Mouse (Mus musculus): Measurements from ENCODE around the gene Thbd. TPM values are rescaled to one million over a fixed set of nuclear protein-coding genes. Genes with fewer than 3 reads are reported as not detected.

Thbd gene
- polyA plus RNA-seq, 1 experiment from 2014 or later: 4.0 TPM

DNA sequence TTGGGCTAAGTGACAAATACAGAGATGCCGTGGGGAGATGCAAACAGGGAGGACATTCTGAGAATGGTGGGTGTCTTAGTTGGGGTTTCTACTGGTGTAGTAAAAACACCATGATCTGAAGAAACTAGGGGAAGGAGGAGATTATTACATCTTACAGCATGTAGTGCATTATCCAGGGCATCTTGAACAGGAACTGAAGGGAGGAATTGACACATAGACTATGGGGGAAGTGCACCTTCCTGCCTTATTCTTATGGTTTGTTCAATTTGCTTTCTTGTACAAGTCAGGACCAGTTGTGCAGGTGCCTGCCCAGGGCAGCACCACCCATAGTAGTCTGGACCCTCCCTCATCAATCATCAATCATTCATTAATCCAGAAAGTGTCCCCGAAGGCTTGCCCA lies 21.1 kb downstream of the Thbd start:
- H3K79me2 ChIP-seq (ENCODE audit: inconsistent target): no peaks in the 10 kb centered on the region
- H3K4me3 ChIP-seq (ENCODE audit: inconsistent target): no peak overlapping the region
- no peak overlapping the region for H3K27ac ChIP-seq
- no peaks in the 10 kb centered on the region for H3K36me3 ChIP-seq (ENCODE audit: inconsistent target)
- 100% methylated on average over 2 of the region's 2 CpGs for WGBS (ENCODE audit: missing documents)

DNA sequence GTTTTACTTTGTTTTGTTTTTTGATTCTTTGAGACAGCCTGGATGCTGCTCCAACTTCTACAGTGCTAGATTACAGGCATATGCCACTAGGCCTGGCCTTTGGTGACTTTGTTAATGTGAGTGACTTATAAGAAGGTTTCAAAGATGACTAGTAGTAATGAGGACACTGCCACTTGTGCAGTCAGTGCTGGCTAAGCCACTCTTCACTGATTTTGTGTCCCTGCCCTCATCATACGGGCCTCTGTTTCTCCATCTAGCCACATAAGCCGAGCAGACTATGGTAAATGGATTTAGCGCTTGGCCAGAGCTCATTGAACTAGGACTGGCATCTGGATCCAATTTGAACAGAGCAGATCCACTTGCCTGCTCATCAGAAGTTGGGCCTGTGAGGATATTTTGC lies 21.5 kb downstream of the Thbd start:
- no peak overlapping the region for H3K27ac ChIP-seq
- no peaks in the 10 kb centered on the region for H3K79me2 ChIP-seq (ENCODE audit: inconsistent target)
- H3K36me3 ChIP-seq (ENCODE audit: inconsistent target): no peaks in the 10 kb centered on the region
- no peak overlapping the region for H3K4me3 ChIP-seq (ENCODE audit: inconsistent target)
- WGBS (ENCODE audit: missing documents): 94% methylated on average over 3 of the region's 3 CpGs

DNA sequence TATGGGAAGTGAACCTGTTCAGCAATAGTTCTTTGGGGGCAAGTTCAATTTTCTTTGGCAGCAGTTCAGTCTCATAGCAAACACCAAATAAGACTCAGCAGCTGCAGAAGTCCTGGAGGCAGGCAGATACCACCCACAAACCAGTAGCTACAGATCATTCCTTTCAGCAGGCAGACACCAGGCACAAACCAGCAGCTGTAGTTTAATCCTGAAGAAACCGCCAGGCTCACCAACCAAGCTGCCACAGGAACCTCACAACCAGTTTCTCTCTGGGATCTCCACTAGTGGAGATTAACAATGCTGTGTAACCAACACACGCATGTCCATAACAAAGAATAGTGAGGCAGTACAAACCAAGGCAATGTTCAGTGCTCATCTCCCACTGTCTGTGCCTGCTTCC lies 26.9 kb downstream of the Thbd start:
- Histone ChIP-seq H3K36me3 (ENCODE audit: inconsistent target) (no peaks in the 10 kb centered on the region), H3K79me2 (ENCODE audit: inconsistent target) (no peaks in the 10 kb centered on the region), H3K4me3 (ENCODE audit: inconsistent target) (no peak overlapping the region), H3K27ac (no peak overlapping the region)
- WGBS (ENCODE audit: missing documents): 95% methylated on average over 2 of the region's 2 CpGs

DNA sequence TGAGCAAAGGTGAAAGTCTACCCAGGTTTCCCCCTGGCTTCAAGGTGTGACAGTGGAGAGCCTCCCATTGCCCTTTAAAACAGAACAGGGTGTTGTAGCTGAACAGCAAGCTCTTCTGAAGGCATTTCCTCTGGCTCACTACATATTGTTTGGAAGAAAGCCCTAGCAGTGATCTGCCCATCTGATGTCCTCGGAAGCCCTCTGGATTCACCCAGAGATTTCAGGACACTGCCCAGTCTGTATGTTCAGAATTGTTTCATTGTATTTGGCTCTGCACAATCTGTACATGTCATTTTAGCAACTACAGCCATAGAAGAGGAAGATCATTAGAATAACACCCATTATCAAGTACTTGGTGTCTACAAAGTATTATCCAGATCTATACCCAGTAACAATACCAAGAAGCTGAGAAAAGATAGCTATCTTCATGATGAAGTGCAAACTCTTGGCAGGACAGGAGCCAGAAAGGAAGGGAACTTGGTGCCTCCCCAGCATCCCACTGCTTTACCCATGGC lies 28.0 kb downstream of the Thbd start:
- 89% methylated on average over 1 of the region's 1 CpGs for WGBS (ENCODE audit: missing documents)
- Histone ChIP-seq H3K79me2 (ENCODE audit: inconsistent target) (no peaks in the 10 kb centered on the region), H3K4me3 (ENCODE audit: inconsistent target) (no peak overlapping the region), H3K27ac (no peak overlapping the region), H3K36me3 (ENCODE audit: inconsistent target) (no peaks in the 10 kb centered on the region)

DNA sequence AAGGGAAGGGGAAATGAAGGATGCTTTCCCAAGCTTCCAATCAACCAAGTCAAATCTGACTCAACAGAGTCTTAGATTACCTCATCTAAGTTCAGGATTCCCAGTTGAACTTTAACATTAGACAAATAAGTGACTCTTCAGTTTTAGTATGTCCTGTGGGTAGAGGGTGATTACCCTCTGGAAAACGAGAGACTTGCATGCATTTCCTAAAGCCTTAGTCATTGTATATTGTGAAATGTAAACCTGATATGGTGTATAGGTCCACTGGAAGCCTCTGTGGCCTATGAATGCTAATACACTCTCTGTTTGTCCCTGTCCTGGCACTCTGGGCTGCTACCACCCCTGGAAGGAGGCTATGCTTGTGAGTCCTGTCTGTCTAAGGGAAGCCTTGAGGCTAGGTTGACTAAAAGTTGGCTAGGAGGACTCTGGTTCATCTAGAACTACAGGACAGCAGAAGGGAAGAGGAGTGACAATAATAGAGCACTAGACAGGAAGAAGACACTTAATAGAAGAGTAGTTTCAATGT lies 29.1 kb downstream of the Thbd start:
- H3K36me3 ChIP-seq (ENCODE audit: inconsistent target): no peaks in the 10 kb centered on the region
- WGBS (ENCODE audit: missing documents): 0% methylated on average over 1 of the region's 1 CpGs

DNA sequence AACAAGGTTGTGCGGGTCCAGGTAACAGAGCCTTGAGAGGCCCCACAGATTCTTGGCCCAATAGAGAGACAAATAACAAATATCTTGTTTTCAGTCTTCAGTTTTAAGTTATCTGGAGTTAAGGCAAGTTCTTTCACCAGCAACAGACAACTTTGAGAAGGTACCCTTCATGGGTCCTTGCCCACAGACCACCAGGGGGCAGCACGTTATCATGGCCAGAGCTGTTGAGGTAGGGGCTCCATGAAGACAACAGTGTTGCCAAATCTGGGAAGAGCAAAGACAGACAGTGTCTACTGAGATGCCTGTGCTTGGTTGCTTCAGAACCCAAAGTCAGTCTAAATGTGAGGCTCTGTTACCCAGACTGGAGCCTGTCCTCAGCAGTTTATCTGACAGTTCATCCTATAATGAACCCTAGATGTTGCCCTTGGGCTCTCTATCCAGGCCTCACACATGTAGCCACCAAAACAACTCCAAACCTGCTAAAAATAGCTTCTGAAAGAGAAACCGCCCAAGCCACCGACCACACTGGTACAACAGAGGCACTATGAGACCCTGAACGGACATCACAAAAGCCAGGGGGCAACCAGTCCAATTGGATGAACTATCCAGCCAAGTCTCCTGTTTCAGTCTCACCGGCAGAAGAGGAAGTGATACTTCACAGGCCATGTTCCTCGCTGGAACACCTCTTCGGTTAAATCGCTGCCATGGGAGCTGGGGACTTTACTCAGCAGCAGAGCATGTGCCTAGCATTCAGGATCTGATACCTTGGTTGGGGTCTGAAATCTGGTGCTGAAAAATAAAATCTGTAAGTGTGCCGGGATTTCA lies 32.5 kb downstream of the Thbd start:
- no peaks in the 10 kb centered on the region for H3K79me2 ChIP-seq (ENCODE audit: inconsistent target)
- no peaks in the 10 kb centered on the region for H3K36me3 ChIP-seq (ENCODE audit: inconsistent target)
- 30% methylated on average over 10 of the region's 10 CpGs for WGBS (ENCODE audit: missing documents)
- no peak overlapping the region for H3K4me3 ChIP-seq (ENCODE audit: inconsistent target)
- H3K27ac ChIP-seq: no peak overlapping the region

More for the DNA sequence above, 29.1 kb downstream of the Thbd start:
- Histone ChIP-seq H3K4me3 (ENCODE audit: inconsistent target) (no peak overlapping the region), H3K79me2 (ENCODE audit: inconsistent target) (no peaks in the 10 kb centered on the region), H3K27ac (no peak overlapping the region)

DNA sequence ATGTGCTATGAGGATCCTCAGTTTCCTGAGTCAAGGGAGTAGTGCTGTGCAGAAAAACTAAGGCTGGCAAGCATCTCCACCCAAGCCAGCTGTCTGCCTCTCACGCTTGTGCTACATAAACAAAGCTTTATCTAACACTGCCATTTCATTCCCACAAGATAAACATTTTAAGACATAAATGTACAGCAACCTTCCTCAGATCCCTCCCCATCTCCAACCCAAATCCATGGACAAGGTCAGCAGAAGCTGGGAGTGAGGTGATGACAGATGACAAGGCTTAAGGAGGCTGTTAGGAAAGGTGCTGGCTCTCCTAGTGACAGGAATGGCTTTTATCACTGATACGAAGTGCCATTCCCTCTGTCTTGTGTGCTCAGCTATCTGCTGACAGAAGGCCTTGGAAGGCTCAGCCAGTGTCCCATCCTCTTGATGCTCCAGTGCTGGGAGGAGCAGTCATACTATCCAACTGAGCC lies 34.4 kb downstream of the Thbd start:
- Histone ChIP-seq H3K36me3 (ENCODE audit: inconsistent target) (no peaks in the 10 kb centered on the region), H3K27ac (no peak overlapping the region), H3K79me2 (ENCODE audit: inconsistent target) (no peaks in the 10 kb centered on the region), H3K4me3 (ENCODE audit: inconsistent target) (no peak overlapping the region)
- 90% methylated on average over 2 of the region's 2 CpGs for WGBS (ENCODE audit: missing documents)

DNA sequence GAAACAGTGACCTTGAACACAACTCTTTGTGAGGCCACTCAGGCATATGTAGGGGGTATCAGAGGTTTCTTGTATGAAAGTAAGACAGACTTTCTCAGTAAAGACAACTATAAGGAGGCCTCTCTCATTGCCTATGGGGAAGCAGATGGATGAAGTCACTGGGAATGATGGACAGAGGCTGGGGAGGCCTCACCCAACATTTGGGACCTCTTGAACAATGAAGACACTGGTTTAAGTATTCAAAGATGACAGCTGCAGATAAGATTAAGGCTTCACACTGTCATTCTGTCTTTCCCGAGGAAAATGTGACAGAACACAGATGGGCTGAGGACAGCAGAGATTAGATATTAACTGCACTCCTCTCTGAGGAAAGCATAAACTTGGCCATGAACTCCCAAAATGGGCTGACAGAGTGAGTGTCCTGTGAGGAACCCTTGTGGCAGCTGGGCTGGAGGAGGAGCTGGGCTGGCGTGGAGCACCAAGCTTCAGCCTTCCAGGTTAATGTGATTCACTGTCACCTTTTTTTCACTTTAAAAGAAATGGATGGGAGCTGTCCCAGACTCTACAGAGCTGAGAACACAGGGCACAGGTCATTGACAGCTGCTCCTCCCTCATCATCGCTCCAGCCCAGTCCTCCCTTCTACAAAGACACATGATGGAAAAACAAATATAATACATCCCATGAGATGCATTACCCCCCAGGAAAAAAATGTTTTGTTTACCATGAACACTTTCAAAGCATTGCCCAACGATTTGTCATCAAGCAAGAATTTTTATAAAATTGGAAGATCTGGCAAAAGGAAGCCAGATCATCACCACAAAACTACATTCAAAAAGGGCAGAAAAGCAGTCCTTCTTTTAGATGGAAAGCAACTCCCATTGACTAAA lies 36.0 kb downstream of the Thbd start:
- Histone ChIP-seq H3K4me3 (ENCODE audit: inconsistent target) (no peak overlapping the region), H3K27ac (no peak overlapping the region), H3K79me2 (ENCODE audit: inconsistent target) (no peaks in the 10 kb centered on the region), H3K36me3 (ENCODE audit: inconsistent target) (no peaks in the 10 kb centered on the region)
- 86% methylated on average over 4 of the region's 4 CpGs for WGBS (ENCODE audit: missing documents)

DNA sequence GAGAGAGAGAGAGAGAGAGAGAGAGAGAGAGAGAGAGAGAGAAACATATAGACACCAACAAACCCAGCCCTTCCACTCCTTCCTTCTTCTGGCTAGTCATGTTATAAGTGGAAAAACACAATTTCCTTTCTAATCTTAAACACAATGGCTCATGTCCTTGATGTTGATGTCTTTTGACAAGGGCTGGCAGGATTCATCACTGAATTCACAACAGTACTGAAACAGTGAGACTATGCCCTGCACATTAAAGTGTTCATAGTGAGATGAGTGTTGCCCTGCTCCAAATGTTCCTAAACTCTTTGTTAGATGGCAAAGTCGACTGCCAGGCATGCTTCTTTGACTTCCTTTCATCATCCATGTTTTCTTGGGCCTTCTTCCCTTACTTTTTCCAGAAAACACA lies 42.8 kb downstream of the Thbd start:
- no peaks in the 10 kb centered on the region for H3K36me3 ChIP-seq (ENCODE audit: inconsistent target)
- 45% methylated on average over 1 of the region's 1 CpGs for WGBS (ENCODE audit: missing documents)
- H3K27ac ChIP-seq: no peak overlapping the region
- H3K79me2 ChIP-seq (ENCODE audit: inconsistent target): no peaks in the 10 kb centered on the region
- H3K4me3 ChIP-seq (ENCODE audit: inconsistent target): no peak overlapping the region

DNA sequence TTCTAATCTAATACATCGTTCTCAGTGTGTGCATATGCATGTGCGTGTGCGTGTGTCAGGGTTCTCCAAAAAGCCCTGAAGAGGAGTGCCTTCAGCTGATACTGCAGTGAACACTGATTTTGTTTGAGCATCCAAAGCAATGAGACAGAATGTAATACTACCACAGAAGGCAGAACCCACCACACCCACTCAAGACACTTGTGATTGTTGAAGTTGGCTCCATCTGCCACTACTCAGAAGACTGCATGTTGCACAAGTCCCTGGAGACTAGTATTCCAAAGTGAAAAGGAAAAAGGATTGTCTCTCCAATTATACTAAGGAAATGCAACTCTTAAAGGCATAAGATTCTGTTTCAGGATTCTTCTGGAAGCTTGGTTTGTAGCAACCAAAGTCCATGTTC lies 43.5 kb downstream of the Thbd start:
- WGBS (ENCODE audit: missing documents): 94% methylated on average over 3 of the region's 3 CpGs
- Histone ChIP-seq H3K4me3 (ENCODE audit: inconsistent target) (no peak overlapping the region), H3K79me2 (ENCODE audit: inconsistent target) (no peaks in the 10 kb centered on the region), H3K36me3 (ENCODE audit: inconsistent target) (no peaks in the 10 kb centered on the region), H3K27ac (no peak overlapping the region)

DNA sequence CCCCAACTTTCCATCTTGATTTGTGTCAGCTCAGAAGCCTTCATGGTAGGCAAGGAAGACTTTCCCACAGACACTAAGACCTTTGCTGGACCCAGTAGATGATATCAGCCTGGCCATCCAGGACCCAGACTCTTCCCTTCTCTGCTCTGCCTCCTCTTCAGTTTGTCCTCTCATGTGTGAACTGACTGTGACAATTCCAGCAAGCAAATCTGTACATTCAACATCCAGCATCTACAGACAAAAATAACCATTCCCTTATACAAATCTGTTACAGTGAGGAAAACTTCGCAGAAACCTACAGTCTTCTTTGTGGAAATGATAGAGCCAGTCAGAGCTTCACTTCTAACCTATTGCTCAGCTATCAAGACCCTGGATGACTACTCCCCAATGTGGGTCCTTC lies 50.8 kb downstream of the Thbd start:
- H3K27ac ChIP-seq: no peak overlapping the region
- no peaks in the 10 kb centered on the region for H3K36me3 ChIP-seq (ENCODE audit: inconsistent target)
- WGBS (ENCODE audit: missing documents): 85% methylated on average over 1 of the region's 1 CpGs
- no peaks in the 10 kb centered on the region for H3K79me2 ChIP-seq (ENCODE audit: inconsistent target)
- no peak overlapping the region for H3K4me3 ChIP-seq (ENCODE audit: inconsistent target)

Other genes starting within 250 kb of the Thbd start
- not detected in 3 replicates for gene Sstr4, start 12.8 kb downstream of the Thbd start, polyA plus RNA-seq (2018)
- gene Cd93, start 35.4 kb upstream of the Thbd start, polyA plus RNA-seq (2018): 156 to 277 TPM (median 258 TPM) in 3 replicates

Measured in macrophage (primary cell).